Mouse (Mus musculus) stomach, embryonic 14.5 days (tissue): ENCODE results near the gene Olfr549. TPM values are rescaled to one million over a fixed set of nuclear protein-coding genes. Genes with fewer than 3 reads are reported as not detected.
A peak's percentile ranks its signal among the peaks of the same experiment; 100 is the strongest.

Source experiments
- ATAC-seq: fragments of 200-750 bp; cut with Nextera tagmentation; 2 replicates; pipeline ENCODE4 v1.8.0; 2017; ENCODE audit warnings: low read depth, moderate TSS enrichment; ENCODE audit not compliant: insufficient number of reproducible peaks, insufficient read depth, low FRiP score
- H3K27ac ChIP-seq: fragments of 300-500 bp; sonication (generic); 2 replicates; pipeline ENCODE4 v1.5.1; 2014; ENCODE audit warnings: mild to moderate bottlenecking, low read length, moderate library complexity, mixed read lengths
- H3K27me3 ChIP-seq: fragments of 300-500 bp; sonication (generic); 2 replicates; pipeline ENCODE4 v1.6.1; 2014; ENCODE audit warnings: low read length, control low read depth, mixed read lengths; ENCODE audit not compliant: control insufficient read depth, insufficient read depth
- H3K36me3 ChIP-seq: fragments of 300-500 bp; sonication (generic); 2 replicates; pipeline ENCODE4 v1.6.1; 2014; ENCODE audit warnings: mild to moderate bottlenecking, control low read depth, low read length, moderate library complexity, mixed read lengths; ENCODE audit not compliant: control insufficient read depth, insufficient read depth
- H3K4me1 ChIP-seq: fragments of 300-500 bp; sonication (generic); 2 replicates; pipeline ENCODE4 v1.6.1; 2014; ENCODE audit warnings: low read length, control low read depth, mixed read lengths; ENCODE audit not compliant: control insufficient read depth, insufficient read depth
- H3K4me2 ChIP-seq: fragments of 300-500 bp; sonication (generic); replicated peaks from 2 replicates; pipeline ENCODE4 v1.6.1; 2014; ENCODE audit warnings: low read depth, low read length, control low read depth
- H3K4me3 ChIP-seq: fragments of 300-500 bp; sonication (generic); 2 replicates; pipeline ENCODE4 v1.5.1; 2014; ENCODE audit warnings: low read depth, low read length, control low read depth
- H3K9ac ChIP-seq: fragments of 300-500 bp; sonication (generic); replicated peaks from 2 replicates; pipeline ENCODE4 v1.6.1; 2014; ENCODE audit warnings: low read depth, mild to moderate bottlenecking, control low read depth, low read length, moderate library complexity, mixed read lengths
- H3K9me3 ChIP-seq: fragments of 300-500 bp; sonication (generic); 2 replicates; pipeline ENCODE4 v1.6.1; 2016; ENCODE audit warnings: low read depth, low read length, control low read depth; ENCODE audit not compliant: control insufficient read depth
- WGBS: fragments of 180-500 bp; shearing (Covaris S2); extraction: QIAGEN DNeasy Blood & Tissue Kit; methylation state at CpG from one replicate; pipeline ENCODE4 v1.1.7; 2014; 5-methylcytosine and 5-hydroxymethylcytosine counted together
- polyA plus RNA-seq: library from polyadenylated mRNA; unstranded; fragments of >200 nt; fragmentation: Nextera tagmentation; extraction: Ambion mirVana; gene quantifications from 2 replicates; pipeline ENCODE4 v1.2.1, GENCODE M21; 2014

The Olfr549 gene
- polyA plus RNA-seq, 1 experiment from 2014 or later, result not detected

- Histone ChIP-seq H3K9me3 (no peaks in the 10 kb centered on the region), H3K27ac (no peak overlapping the region), H3K4me3 (no peak overlapping the region), H3K4me2 (no peak overlapping the region), H3K4me1 (no peaks in the 10 kb centered on the region), H3K9ac (no peak overlapping the region), H3K36me3 (no peaks in the 10 kb centered on the region), H3K27me3 (no peaks in the 10 kb centered on the region)
- 78% methylated on average over 10 of the region's 10 CpGs for WGBS
- ATAC-seq, result no peak
Observed at GRCm38 (mm10) chr7:102516261-102517050, 33.2 kb upstream of the Olfr549 start.

- 84% methylated on average over 2 of the region's 2 CpGs for WGBS
- H3K4me3 ChIP-seq, result no peak overlapping the region
- H3K4me1 ChIP-seq, result no peaks in the 10 kb centered on the region
- H3K4me2 ChIP-seq, result no peak overlapping the region
- no peak for ATAC-seq
- no peaks in the 10 kb centered on the region for H3K27me3 ChIP-seq
- no peaks in the 10 kb centered on the region for H3K36me3 ChIP-seq
- H3K9ac ChIP-seq, result no peak overlapping the region
- H3K27ac ChIP-seq, result no peak overlapping the region
- no peaks in the 10 kb centered on the region for H3K9me3 ChIP-seq
Observed at GRCm38 (mm10) chr7:102517051-102517335, 32.7 kb upstream of the Olfr549 start.

GRCm38 (mm10) chr7:102529052-102529451 lies 20.6 kb upstream of the Olfr549 start:
- 79% methylated on average over 1 of the region's 1 CpGs for WGBS
- Histone ChIP-seq H3K27ac (no peak overlapping the region), H3K4me1 (no peaks in the 10 kb centered on the region), H3K9me3 (no peaks in the 10 kb centered on the region), H3K9ac (no peak overlapping the region), H3K36me3 (no peaks in the 10 kb centered on the region), H3K27me3 (no peaks in the 10 kb centered on the region), H3K4me3 (no peak overlapping the region), H3K4me2 (no peak overlapping the region)
- ATAC-seq, result no peak

GRCm38 (mm10) chr7:102534449-102534848 lies 15.2 kb upstream of the Olfr549 start, which contains the start of gene Olfr547:
Olfr547 (plus strand) TSS chr7:102534749.
- Histone ChIP-seq H3K36me3 (no peaks in the 10 kb centered on the region), H3K27ac (no peak within 1 kb of the TSS), H3K27me3 (no peaks in the 10 kb centered on the region), H3K9ac (no peak within 1 kb of the TSS), H3K4me2 (no peak within 1 kb of the TSS), H3K4me1 (no peaks in the 10 kb centered on the region), H3K4me3 (no peak within 1 kb of the TSS), H3K9me3 (no peaks in the 10 kb centered on the region)
- WGBS, result 82% methylated on average over 1 of the region's 1 CpGs
- no peak for ATAC-seq

DNA sequence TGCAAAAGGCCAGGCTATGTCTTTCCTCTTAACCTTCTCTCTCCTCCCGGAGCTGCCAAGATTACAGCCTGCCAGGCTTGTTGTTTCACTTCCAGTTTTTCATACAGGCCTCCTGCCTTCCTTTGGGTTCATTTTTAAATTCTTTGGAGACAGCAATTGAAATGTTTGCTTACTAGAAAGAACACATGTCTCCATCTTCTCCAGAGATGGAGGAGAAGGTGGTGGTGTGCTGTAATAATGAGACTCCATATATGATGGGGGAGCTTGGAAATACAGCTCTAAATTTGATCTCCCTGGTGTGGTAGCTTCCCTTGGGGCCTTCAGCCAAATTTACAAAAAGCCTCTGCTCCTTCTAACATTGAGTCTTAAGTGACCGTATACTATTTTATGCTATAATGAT lies 9.1 kb upstream of the Olfr549 start, which contains the start of gene Olfr548-ps1:
Olfr548-ps1 (plus strand) TSS at position 301 of the 400 bp plus-strand sequence.
- Histone ChIP-seq H3K9me3 (no peaks in the 10 kb centered on the region), H3K27ac (no peak within 1 kb of the TSS), H3K9ac (no peak within 1 kb of the TSS), H3K4me3 (no peak within 1 kb of the TSS), H3K4me2 (no peak within 1 kb of the TSS), H3K4me1 (no peaks in the 10 kb centered on the region), H3K36me3 (no peaks in the 10 kb centered on the region), H3K27me3 (no peaks in the 10 kb centered on the region)
- WGBS, result 93% methylated on average over 2 of the region's 2 CpGs
- ATAC-seq, result no peak

DNA sequence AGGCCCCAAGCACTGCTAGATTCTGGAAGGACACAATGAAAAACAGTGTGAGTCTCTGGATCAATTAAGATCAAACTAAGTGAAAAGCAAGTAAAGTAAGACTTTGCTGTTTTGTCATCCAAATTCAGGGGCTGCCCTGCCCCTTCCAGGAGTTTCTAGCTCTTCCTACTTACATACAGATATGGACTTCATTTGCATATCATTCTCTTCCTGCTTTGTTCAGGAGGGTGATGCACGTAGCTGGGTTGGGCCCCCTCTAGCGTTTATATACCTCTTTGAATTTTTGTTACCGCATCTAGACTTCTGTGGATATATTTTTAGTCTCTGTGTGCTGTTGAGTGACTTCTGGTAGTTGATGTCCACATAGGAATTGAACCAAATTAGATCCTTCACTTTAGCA lies 8.4 kb upstream of the Olfr549 start:
- Histone ChIP-seq H3K27me3 (no peaks in the 10 kb centered on the region), H3K27ac (no peak overlapping the region), H3K9ac (no peak overlapping the region), H3K4me3 (no peak overlapping the region), H3K9me3 (no peaks in the 10 kb centered on the region), H3K4me2 (no peak overlapping the region), H3K4me1 (no peaks in the 10 kb centered on the region), H3K36me3 (no peaks in the 10 kb centered on the region)
- no peak for ATAC-seq
- WGBS, result 58% methylated on average over 3 of the region's 3 CpGs

DNA sequence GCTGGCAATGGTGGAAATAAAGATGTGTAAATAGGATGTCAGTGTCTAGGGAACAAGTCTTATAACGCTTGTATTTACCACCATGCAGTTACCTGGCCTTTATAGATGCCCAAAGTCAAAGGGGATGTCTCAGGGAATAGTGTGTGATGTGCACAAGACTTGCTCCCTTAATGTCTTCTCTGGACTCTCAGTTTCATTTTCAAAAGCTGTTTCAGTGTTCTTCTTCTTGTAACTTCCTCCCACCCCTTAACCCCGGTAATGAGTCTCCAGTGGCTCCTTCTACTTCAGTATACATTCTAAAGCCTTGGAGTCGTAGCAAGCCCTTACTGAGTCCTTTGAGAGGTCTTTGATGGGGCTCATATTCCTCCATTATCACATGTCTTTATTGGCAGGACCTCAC lies 3.6 kb downstream of the Olfr549 start:
- Histone ChIP-seq H3K9me3 (no peaks in the 10 kb centered on the region), H3K27ac (no peak overlapping the region), H3K9ac (no peak overlapping the region), H3K4me3 (no peak overlapping the region), H3K4me2 (no peak overlapping the region), H3K27me3 (no peaks in the 10 kb centered on the region), H3K36me3 (no peaks in the 10 kb centered on the region), H3K4me1 (no peaks in the 10 kb centered on the region)
- ATAC-seq, result no peak
- 81% methylated on average over 3 of the region's 3 CpGs for WGBS

GRCm38 (mm10) chr7:102564999-102565997 lies 15.6 kb downstream of the Olfr549 start, which contains the start of gene Trim21:
Trim21 (minus strand) TSS chr7:102565486.
- Histone ChIP-seq H3K27ac (no peak within 1 kb of the TSS), H3K27me3 (no peaks in the 10 kb centered on the region), H3K9me3 (no peaks in the 10 kb centered on the region), H3K36me3 (no peaks in the 10 kb centered on the region), H3K9ac (no peak within 1 kb of the TSS), H3K4me1 (peaks cover 4% of the 10 kb centered on the region; the same call in 1 of the 2 replicates), H3K4me2 (peak within 1 kb of the TSS; percentile 54), H3K4me3 (peak within 1 kb of the TSS; percentile 46)
- peak; percentile 96 for ATAC-seq
- WGBS, result 19% methylated on average over 10 of the region's 10 CpGs
